Mouse (Mus musculus): ENCODE data around the gene Pip4k2b.
"Not testable (repeated sequence)": the region's sequence is repeated elsewhere in the genome, so short reads cannot be mapped to it uniquely, and the experiment has no call there.

Pip4k2b gene

DNA sequence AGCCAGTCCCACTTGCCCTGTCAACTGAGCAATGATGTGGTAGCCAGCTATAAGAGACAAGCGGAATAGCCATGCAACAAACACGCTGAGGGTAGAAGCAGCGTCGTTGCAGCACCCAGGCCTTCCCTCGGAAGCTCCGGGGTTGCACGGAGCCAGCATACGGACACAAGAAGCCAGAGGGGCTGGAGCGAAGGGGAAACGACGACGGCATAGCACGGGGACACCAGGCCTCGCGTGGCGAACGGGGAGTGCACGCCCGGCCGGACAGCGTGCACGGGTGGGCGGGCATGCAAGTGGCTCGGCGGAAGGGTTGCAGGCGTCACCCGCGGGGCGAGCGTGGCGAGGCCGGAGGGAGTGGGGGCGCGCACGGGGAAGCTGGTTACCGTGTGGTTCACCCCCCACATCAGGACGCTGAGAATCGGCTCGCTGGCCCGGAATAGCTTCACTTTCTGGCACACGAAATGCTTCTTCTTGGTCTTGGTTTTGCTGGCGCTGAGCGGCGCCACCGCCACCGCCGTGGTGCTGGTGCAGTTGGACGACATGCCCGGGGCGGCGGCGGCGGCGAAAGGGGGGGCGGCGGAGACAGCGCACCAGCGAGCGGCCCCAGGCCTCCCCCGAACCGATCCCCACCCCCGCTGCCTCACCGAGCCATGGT, at the start of gene Pip4k2b:
Gene Pip4k2b (minus strand): TSS at position 642 of the 655 bp plus-strand sequence.
- DNase-seq (ENCODE audit: low read depth) = no peak

DNA sequence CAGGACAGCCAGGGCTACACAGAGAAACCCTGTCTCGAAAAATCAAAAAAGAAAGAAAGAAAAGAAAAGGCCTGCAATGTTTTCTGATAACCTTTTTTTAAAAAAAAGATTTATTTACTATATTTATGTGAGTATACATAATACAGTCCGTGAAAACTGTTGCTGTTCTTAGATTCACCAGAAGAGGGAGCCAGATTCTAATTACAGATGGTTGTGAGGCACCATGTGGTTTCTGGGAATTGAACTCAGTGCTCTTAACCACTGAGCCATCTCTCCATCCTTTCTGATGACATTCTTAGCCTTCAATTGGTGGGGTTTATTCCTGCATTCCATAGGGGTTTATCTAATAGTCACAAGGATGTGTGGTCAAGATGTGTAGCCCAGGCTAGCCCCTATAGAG, 48.7 kb upstream of the Pip4k2b start:
- DNase-seq (ENCODE audit: low read depth) = peak; percentile 80

DNA sequence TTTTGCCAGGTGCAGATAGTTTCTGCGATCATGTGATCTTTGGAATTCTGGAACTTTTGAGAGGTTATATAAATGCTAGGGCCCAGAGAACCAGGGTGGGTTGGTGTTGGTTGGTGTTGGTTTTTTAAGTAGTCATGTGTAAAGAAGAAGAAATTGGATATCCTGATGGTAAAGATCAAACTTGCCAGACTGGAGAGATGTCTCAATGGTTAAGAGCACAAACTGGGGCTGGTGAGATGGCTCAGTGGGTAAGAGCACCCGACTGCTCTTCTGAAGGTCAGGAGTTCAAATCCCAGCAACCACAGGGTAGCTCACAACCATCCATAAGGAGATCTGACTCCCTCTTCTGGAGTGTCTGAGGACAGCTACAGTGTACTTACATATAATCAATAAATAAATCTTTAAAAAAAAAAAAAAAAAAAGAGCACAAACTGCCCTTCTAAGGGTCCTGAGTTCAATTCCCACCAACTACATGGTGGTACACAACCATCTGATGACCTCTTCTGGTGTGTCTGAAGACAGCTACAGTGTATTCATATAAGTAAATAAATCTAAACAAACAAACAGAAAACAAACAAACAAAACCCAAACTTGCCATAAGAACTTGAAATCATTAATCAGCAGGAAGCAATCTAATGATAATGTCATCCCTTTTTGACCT, 46.4 kb upstream of the Pip4k2b start:
- not testable (repeated sequence) for DNase-seq (ENCODE audit: low read depth)

DNA sequence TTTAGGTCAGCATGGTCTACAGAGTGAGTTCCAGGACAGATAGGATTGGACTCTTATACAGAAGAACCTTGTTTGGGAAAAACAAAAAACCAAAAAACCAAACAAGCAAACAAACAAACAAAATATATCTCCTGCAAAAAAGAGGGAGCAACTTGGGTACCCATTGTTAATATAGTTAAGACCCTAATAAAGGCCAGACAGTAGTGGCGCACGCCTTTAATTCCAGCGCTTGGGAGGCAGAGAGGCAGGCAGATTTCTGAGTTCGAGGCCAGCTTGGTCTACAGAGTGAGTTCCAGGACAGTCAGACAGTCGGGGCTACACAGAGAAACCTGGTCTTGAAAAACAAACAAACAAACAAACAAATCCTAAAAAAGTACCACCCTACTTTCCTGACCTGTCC, 45.2 kb upstream of the Pip4k2b start:
- no peak for DNase-seq (ENCODE audit: low read depth)

DNA sequence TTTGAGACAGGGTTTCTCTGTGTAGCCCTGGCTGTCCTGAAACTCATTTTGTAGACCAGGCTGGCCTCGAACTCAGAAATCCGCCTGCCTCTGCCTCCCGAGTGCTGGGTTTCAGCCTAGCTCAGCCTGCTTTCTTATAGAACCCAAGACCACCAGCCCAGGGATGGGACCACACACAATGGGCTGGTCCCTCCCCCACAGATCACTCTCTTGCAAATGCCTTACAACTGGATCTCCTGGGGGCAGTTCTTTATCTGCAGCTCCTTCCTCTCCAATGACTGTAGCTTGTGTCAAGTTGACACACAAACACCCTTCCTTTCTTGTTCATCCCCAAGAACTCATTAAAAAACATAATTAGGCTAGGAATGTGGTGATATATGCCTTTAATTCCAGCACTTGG, 43.5 kb upstream of the Pip4k2b start:
- DNase-seq (ENCODE audit: low read depth) = no peak

DNA sequence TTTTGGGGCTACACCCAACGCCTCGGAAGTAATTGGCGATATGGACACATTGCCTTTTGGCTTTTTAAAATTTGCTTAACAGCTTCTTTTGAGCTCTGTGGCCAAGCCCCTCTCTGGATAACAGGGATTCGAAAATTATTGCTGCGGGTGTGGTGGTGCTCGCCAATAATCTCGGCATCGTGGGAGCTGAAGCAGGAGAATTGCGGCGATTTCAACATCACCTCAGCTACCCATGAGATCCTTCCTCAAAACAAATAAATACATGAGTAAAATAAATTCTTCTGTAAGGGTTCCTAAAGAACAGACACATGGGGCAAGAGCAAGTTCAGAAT, 38.0 kb upstream of the Pip4k2b start:
- DNase-seq (ENCODE audit: low read depth) = no peak

DNA sequence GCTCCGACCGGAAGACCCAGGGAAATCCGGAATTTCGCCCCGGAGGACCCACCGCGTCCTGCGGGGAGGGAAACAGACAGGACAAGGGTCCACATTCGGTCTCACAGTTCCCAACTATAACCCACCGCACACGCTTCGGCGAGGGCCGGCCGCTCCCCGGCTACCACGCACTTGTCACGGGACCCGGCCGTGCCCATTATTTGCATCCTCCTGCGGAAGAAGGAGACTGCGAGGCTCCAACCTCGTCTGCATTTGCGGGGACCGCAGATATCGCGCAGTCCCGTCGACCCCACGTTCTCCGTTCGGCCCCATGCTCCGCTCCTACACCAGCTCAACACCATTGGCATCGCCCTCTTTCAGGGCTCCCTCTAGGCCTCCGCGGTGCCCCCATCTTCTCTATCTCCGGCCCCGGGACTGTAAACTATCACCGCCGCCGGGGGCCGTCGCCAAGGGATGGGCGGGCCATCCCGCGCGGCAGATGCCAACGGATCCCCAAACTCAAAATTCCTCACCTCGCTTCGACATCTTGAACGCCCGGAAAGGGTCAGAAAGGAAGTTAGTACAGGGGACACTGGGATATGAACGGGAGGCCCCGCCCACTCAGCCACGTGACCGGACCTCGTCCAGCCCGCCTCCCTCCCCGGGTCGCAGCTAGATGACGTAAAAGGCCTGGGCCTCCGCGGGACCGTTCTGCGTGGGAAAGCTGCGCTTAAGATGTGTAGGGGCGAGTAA, 37.5 kb upstream of the Pip4k2b start, which contains the start of gene Rpl23:
Gene Rpl23 (minus strand): TSS at position 606 of the 732 bp plus-strand sequence.
- peak; percentile 99 for DNase-seq (ENCODE audit: low read depth)

DNA sequence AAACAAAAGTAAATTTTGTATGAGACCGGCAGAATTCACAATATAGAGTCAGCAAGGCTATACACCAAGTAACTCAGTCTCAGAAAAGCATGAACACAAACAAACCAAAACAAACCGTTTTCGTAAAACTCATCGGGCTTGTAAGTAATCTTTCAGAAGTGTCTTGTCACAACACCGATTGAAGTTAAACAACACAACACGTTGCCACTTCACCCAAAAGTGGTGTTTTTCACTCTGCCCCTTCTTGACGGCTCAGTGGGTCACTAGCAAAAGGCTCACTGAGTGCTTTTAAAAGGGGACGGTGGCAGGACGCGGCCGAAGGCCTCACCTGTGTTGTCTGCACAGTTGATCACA, 37.0 kb upstream of the Pip4k2b start:
- DNase-seq (ENCODE audit: low read depth) = no peak

DNA sequence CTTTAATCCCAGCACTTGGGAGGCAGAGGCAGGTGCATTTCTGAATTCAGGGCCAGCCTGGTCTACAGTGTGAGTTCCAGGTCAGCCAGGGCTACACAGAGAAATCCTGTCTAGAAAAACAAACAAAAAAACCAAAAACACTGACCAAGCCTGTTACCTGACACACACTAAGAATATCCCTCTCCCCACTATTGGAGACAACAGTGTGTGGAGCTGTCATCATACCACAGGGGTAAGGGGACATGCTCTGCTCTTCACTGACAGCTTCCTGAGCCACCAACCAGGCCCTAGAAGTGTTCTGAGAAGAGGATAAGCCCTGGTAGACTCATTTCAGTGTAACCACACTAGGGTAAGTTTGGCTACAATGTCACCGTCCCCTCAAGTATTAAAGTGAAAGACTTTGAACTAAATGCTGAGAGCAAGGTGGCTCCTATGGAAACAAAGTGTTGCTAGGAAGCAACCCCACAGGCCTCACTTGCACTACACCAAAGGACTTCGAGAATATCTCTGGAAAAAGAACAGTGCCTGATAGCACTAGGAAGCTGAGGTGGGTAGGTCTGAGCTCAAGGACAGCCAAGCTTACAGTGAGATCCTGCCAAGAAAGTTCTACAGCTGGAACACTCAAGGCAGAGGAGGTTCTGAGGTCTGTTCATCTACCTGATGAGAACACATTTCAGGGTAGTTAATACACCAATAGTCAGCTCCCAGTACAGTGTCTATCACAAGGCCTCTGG, 35.6 kb upstream of the Pip4k2b start:
- no peak for DNase-seq (ENCODE audit: low read depth)

DNA sequence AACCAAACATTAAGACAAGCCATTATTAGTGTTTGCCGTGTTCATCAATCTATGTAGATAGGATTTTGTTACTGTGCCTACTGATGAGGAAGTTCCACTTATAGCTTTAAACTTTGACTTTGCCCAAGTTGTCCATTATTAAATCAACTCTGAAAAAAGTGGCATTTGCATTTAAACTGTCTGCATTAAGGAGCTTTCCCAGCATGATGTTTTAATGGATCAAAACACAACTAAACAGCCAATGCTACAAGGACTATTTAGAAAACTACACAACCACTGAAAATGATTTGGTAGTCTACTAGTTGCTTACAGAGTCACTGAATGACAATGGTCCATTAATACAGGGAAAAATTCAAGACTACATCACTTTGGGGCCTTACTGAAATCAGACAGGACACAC, 34.4 kb upstream of the Pip4k2b start:
- DNase-seq (ENCODE audit: low read depth) = no peak

DNA sequence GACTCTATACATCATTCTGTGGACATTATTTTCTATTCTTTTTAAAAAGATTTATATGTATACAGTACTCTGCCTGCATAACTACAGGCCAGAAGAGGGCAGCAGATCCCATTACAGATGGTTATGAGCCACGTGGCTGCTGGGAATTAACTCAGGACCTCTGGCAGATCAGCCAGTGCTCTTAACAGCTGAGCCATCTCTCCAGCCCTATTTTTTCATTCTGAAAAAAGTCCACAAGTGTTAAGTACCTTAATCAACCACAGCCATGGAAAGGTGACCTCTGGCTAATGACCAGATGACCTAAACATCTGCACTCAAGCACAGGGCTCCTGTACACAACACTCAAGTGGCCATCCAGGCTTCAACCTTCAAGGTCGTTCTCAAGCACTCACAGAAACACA, 32.6 kb upstream of the Pip4k2b start:
- DNase-seq (ENCODE audit: low read depth) = peak; percentile 65

DNA sequence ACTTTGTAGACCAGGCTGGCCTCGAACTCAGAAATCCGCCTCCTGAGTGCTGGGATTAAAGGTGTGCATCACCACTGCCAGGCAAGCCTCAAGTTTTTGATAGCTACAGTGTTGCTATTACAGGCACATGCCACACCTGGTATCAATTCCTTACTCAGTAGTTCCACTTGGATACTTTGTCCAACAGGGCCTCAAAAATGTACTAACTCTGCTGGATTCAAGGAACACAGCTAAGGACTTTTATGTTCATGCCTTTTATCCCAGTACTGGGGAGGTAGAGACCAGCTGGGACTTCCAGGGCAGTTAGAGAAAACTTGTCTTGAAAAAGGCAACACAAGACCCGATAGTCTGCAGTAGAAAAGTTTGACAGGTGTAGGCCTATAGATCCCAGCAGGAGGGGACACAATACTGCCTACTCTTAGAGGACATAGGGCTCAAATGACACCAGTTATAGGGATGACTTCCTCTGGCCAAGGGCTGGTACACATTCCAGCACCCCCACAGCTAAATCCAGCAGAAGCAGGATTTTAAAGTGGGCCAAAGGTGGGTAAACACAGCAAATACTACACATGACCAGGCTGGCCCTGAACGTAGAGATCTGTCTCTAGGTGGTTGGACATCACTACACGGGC, 32.1 kb upstream of the Pip4k2b start:
- DNase-seq (ENCODE audit: low read depth) = no peak

DNA sequence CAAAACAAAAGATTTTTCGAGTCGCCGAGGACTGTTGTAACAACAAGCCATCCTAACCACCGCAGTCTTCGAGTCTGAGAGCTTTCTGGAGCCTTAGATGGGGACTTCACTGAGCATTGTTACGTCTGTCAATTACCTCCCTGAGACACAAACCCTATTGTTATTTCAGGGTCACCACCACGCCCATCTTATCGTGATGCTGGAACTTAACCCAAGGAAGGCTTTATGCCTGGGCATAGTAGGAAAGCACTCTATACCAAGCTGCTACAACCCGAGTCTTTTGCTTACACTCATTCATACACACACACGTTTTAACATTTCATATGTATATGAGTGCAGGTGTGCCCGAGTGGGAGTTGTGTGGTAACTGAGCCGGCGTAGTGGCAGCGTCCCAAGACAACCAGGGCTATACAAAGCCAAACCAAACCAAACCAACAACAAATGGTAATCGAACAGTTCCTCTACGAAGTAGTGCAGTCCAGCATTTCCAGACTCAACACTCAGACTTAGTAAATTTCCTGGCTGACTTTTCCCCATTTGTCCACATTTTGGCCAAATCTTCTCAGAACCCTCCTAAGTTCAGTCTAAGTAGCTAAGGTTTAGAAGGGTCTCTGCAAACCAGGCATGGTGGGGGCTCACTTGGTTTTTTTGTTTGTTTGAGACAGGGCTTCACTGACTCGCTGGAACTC, 31.4 kb upstream of the Pip4k2b start, which contains the start of gene 1700001P01Rik:
Gene 1700001P01Rik (minus strand): TSS at position 111 of the 689 bp plus-strand sequence.
- DNase-seq (ENCODE audit: low read depth) = no peak

DNA sequence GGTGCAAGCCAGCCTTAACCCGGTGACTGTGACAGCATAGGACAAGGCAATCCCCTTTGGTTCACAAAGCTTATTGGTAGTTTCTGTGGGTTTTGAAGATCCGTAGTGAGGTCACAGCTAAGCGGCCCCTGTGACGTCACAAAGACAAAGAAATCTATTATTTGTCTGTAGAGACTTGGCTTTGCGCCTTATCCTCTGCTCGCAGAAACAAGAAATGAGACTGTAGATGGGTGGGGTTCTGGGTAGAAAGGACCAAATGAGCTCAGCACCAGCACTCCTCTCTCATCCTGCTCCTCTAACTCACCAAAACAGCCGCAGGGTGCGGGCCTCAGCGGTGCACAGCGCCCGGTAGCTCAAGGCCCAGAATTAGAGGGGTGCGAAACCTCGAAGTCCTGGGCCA, 30.7 kb upstream of the Pip4k2b start:
- no peak for DNase-seq (ENCODE audit: low read depth)

DNA sequence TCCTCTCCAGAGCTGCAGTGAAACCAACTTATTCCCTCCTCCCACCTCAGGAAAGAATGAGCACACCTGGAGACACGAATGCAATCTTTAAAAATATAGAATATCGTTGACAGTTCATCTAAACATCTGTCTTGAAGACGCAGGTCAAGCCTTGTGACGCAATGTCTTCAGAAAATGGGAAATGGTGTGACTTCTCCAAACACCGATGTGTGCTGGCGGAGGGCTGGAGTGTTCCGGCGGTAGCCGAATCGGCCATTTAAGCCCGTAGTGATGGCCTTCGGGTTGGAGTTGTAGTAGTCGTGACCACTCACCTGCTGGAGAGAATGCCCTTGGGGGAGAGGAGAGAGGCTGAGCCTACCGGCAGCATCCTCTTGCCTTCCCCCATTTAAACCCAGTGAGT, 26.9 kb upstream of the Pip4k2b start:
- DNase-seq (ENCODE audit: low read depth) = no peak

DNA sequence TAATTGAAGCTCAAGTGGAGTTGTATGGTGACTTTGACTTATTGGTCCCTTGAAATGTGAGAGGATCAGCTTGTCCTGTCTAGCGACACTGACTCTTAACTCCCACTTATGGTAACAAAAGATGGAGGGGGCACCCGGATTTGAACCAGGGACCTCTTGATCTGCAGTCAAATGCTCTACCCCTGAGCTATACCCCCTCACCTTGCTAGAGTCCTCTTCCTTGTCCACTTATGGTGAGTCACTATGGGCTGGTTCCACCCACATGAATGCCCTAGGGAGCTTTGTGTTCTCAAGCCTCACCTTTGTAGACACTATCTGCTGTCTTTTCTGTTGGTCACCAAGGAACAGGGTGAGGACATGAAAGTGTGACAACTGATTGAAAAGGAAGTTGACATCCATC, 25.2 kb upstream of the Pip4k2b start:
- no peak for DNase-seq (ENCODE audit: low read depth)

DNA sequence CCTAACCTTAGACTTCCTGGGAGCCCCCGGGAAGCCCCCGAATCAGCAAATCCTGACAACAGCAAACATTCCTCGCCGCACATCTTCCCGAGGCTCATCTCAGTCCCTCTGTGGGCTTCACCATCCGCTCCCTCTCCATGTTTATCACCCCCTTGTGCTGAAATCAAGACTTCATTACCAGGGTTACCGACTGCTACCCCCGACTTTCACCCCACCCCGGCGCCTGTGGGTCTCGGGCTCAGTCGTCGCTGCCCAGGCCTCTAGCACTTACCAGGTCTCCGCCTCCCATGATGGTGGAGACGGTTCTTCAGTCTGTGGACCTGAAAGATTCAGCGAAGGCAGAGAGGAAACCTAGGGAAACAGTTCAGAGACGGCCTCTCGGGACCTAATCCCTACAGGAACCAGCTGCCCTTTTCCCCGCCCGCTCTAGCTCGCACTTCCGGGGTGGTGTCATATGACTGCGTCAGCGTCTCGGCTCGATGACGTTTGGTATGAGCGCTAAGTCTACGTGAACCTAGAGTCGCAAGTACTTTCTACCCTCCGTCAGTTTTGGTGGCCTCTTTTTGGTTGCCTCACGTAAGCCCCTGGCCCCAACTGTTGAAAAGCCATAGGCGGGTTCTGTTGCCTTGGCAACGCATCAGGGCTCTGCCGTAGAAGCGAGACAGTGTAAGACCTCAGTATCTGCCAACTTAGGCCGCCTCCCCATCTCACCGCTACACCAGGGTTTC, 21.8 kb upstream of the Pip4k2b start, which contains the start of gene Cwc25:
Gene Cwc25 (minus strand): TSS at position 403 of the 728 bp plus-strand sequence.
- DNase-seq (ENCODE audit: low read depth) = peak; percentile 97

DNA sequence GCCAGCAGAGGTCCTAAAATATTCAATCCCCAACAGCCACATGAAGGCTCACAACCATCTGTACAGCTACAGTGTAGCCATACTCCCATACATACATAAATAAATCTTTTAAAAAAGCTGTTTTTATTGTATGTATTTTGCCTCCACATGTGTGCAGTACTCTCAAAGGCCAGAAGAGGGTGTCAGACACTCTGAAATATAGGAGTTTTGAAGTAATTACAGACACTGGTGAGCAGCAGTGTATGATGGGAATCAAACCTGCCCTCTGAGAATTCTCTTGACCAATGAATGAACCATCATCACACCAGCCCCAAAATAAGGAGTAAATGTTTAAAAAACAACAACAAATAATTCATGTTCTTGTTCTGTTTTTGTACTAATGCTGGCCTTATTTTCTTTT, 17.1 kb upstream of the Pip4k2b start:
- DNase-seq (ENCODE audit: low read depth) = no peak

DNA sequence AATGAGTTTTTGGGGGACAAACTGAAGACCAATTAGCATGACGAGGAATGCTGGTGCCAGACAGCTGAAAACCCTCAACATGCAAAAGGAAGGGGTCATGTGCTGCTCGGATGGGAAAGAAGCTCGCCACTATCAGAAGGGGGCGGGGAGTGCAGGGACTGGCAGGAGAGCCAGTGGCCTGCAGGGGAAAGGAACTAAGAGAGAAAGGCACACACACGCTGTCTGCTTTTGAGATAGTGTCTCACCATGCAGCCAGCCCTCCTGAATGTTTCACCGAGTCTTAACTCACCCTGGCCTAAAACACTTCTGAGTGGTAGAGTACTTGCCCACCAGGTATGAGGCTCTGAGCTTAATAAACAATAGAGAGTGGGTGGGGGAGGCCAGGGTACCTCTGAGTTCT, 14.4 kb upstream of the Pip4k2b start:
- no peak for DNase-seq (ENCODE audit: low read depth)

DNA sequence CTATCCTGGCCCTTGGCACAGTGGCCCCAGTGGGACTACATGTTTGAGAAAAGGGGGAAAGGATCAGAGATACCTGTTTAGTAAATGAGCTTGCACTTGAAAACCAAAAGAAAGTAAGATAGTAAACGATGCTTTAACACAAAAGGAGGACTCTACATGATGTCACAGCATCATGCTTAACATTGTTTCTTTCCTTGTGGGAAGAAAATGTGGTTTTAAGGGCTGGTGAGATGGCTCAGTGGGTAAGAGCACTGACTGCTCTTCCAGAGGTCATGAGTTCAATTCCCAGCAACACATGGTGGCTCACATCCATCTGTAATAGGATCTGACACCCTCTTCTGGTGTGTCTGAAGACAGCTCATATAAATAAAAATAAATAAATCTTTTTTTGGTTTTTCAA, 13.6 kb upstream of the Pip4k2b start:
- DNase-seq (ENCODE audit: low read depth) = no peak

DNA sequence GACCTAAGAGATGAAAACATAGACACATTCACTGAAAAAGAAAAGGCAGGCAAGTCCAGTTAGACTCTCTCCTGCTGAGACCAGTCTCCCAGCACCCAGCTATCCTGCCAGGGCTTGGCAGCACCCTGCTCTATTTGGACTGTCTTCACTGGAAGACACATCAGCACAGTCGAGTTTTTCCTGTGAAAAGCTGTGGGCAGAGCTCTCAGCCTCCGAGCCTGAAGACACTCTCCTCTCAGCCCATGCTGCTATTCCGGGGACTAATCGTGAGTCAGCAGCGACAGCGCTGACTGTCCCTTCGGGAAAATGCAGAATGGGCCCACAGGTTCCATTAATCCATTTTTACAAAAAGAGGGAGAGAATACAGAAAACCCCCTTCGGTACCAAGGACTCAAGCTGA, 8.8 kb upstream of the Pip4k2b start:
- no peak for DNase-seq (ENCODE audit: low read depth)

Measured in c-Kit-positive CD71-positive TER-119-negative erythroid progenitor cells, embryonic 14.5 days (primary cell).